Mouse (Mus musculus) cerebellum, postnatal 25 days (tissue): ENCODE data around the gene Khdc1c.
A peak's percentile ranks its signal among the peaks of the same experiment; 100 is the strongest.
"Not testable (repeated sequence)": the region's sequence is repeated elsewhere in the genome, so short reads cannot be mapped to it uniquely, and the experiment has no call there.

Experiments used
- DNase-seq, 2 experiments: peaks; one replicate each; pipeline ENCODE4 v3.0.0; 2021; ENCODE audit warnings: mixed read lengths in 2 of 2

The Khdc1c gene

GRCm38 (mm10) chr1:21368031-21368430 lies at the start of gene Khdc1c:
Gene Khdc1c (plus strand): TSS chr1:21368331.
- DNase-seq: not testable (repeated sequence)

GRCm38 (mm10) chr1:21320271-21320670 lies 47.9 kb upstream of the Khdc1c start:
- DNase-seq: not testable (repeated sequence)

DNA sequence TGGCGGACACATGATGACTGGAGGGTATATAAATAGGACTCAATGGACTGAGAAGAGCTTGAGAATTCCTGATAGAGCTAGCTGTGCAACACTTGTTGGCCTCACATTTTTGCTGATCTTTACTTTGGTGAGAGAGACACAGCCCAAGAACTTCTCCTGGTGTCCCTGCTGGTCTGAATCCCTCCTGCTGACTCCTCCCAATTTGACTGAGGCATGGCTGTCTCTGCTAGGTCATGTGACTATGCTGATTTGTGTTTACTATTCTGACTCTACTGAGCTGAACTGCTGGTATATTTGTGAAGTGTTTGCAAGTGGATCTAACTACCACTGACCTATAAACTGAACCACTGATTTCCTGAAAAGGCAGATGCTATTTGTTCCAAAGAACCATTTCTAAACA lies 46.5 kb upstream of the Khdc1c start:
- no peak for DNase-seq

- no peak for DNase-seq
These were observed 44.0 kb upstream of the Khdc1c start for GRCm38 (mm10) chr1:21323996-21324574.

DNA sequence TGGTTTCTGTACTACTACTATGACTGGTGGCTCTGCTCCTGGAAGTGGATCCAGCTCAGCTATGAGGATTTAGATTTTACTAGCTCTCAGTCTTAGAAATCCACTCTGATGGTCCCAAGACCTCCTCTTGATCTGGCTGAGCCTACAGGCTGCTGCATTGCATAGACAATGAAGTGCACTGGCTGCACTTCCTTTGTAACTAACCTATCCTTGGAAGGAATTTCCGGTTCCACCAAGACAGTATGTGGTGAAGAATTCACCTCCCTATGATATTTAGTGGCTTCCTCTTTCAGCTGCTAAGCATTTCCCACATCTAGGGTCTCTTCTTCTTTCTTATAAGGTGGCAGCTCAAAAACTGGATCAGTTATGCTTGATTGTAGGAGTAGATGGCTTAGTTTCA lies 43.5 kb upstream of the Khdc1c start:
- DNase-seq: no peak

DNA sequence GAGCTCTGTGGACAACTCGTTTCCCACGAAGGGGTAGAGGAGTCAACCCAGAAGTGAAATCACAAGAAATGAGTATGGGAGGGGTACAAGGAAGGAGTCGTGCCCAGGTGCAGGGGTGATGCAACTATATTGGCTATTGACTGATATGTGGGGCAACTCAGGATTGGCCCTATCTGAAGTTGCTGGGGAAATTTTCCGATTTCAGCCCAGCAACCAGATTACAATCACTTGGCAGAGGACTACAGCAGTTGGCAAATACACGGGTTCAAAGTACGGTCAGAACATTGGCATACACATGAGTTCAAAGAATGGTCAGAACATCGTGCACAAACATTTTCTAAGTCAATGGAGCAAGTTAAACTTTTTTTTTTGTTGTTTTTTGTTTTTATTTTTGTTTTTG lies 41.4 kb upstream of the Khdc1c start:
- DNase-seq: no peak

DNA sequence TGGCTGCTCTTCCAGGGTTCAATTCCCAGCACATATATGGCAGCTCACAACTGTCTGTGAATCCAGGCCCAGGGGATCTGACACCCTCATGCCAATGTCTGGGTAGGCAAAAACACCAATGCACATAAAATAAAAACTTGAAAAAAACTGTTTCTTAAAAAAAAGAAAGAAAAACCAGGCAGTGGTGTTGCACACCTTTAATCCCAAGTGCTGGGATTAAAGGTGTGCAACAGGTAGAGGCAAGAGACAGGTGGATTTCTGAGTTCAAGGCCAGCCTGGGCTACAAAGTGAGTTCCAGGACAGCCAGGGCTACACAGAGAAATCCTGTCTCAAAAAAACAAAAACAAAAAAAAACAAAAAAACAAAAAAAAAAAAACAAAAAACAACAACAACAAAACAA lies 37.0 kb upstream of the Khdc1c start:
- DNase-seq: not testable (repeated sequence)

- no peak for DNase-seq
These were observed 34.7 kb upstream of the Khdc1c start for GRCm38 (mm10) chr1:21333222-21333973.

- DNase-seq: no peak
These were observed 32.3 kb upstream of the Khdc1c start for GRCm38 (mm10) chr1:21335836-21336235.

DNA sequence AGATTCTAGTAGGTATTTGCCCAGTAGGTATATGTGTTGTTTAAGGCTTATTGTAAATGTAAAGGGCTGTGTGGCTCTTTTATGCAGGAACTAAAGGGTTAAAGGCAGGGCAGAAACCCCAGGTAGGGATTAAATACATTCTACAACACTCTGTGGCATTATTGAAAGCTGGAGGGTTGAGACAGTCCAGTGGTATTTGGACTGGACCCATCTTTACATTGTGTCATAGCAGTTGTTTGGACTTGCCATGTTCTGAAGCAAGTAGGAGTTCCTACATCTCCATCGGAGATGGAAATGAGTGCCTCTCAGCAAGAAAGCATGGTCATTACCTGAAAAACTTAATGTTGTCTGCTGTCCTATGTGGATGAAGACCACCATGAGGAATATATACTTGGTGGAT lies 27.4 kb upstream of the Khdc1c start:
- DNase-seq: no peak

DNA sequence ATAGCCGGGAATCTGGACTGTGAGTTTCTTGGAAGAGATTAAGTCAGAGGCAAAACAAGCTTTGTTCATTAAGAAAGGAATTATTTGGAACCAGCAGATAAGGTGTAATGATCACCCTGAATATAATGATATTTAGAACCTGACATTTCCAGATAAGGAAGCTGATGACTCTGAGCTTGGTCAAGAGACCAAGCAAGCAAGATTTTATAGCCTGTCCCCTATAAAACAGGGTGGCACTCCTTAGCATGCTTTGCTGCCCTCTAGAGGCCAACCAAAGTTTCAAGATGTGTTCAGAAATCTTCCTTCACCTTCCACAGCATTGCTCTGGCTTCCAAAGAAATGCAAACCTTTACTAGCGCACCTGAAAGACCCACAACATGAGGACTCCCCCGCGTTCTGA lies 23.9 kb upstream of the Khdc1c start:
- peak; percentile 20 to 59 for DNase-seq

- DNase-seq: not testable (repeated sequence)
These were observed 23.4 kb upstream of the Khdc1c start for GRCm38 (mm10) chr1:21344752-21345151.

GRCm38 (mm10) chr1:21349341-21349740 lies 18.8 kb upstream of the Khdc1c start, which contains the start of gene Khdc1a:
Gene Khdc1a (plus strand): TSS chr1:21349641.
- no peak for DNase-seq

- DNase-seq: no peak
These were observed 15.1 kb downstream of the Khdc1c start, which contains the start of gene Khdc1b for GRCm38 (mm10) chr1:21383256-21383655. Gene Khdc1b (plus strand): TSS chr1:21383556.

GRCm38 (mm10) chr1:21391138-21391671 lies 23.1 kb downstream of the Khdc1c start:
- DNase-seq: no peak

DNA sequence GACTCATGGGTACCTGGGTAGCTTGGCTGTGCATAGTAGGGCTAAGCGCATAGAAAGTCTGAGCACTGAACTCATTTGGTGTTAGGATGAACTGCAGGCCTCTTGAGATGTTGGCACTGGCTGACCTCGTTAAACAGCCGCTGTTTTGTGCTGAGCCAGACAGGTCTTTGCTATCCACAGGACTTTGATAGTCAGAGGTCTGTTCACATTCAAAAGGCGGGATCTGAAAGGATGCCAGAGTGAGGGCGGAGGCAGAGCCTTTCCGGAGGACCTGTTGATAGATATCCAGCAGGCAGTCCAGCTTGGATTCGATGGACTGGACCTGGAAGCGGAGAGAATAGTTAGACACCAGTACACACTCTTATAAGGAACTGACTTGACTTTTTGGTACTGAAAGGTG lies 34.7 kb downstream of the Khdc1c start:
- no peak for DNase-seq

DNA sequence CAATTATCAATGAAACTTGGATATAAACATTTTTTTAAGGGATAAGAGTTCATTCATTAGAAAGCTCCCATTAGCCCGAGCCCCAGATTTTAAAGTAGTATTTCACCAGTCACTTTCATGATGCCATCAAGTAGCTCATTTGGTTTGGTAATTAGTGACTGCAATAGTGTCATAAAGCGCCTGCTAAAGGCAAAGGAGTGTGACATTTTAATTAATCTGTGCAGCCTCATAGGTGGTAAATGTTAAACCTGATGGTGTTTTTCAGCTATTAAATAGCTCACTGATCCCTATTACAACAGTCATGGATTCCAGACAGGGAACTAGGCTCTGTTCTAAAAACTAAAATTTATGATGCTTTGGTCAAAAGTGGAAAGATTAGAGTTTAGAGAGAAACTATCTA lies 39.1 kb downstream of the Khdc1c start:
- DNase-seq: no peak

- peak; percentile 84 to 89 for DNase-seq
These were observed 43.4 kb downstream of the Khdc1c start for GRCm38 (mm10) chr1:21411331-21412196.

DNA sequence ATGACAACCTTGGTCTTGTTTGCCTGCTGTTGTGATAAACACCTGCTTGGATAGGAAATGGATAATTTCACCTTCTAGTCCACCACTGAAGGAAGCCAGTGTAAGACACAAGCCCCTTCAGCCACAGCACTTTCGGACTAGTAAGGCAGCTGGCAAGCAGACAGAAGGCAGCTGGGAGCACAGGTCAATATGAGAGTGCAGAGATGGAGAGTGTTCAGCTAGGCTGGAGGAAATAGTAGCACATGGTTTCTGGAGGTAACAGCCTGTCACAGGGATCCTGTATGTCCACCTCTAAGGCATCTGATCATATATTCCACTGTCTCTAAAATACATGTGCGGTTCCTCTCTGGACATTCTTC lies 44.0 kb downstream of the Khdc1c start:
- peak in 1 of 2 experiments; percentile 4 for DNase-seq

DNA sequence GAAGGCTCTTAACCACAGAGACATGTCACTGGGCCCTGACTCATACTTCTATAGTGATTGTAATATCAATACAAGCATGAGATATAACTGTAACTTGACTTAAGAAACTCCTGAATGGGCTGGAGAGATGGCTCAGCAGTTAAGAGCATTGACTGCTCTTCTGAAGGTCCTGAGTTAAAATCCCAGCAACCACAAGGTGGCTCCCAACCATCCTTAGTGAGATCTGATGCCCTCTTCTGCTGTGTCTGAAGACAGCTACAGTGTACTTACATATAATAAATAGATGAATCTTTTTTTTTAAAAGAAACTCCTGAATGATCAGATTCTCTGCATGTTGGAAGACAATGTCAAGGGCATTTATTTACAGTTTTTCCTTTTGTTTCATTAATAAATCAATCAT lies 51.2 kb downstream of the Khdc1c start:
- DNase-seq: peak in 1 of 2 experiments; percentile 10
